Mouse (Mus musculus): ENCODE data around the gene Svs2.
A peak's percentile ranks its signal among the peaks of the same experiment; 100 is the strongest.
"Not testable (repeated sequence)": the region's sequence is repeated elsewhere in the genome, so short reads cannot be mapped to it uniquely, and the experiment has no call there.

Svs2 gene

DNA sequence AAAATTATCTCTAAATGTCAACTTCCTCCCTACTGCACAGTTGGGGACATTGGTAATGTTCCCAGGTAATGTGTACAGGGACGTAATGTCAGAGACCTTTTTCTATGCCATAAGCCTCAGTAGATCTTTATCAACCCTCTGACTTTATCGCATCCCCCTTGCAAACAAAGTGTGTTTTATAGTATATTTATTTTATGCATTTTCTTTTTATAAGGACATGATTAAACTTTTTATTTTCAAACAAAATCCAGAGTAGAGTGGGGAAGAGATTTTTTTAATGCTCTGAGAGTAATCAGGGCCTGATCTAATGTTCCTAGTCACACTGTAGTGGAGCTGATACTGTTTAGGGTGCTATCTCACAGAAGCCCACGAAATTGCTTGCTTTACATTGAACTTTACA is at the start of gene Svs2:
TSS of gene Svs2 (minus strand) at position 101 of the 400 bp plus-strand sequence.
- DNase-seq = no peak

DNA sequence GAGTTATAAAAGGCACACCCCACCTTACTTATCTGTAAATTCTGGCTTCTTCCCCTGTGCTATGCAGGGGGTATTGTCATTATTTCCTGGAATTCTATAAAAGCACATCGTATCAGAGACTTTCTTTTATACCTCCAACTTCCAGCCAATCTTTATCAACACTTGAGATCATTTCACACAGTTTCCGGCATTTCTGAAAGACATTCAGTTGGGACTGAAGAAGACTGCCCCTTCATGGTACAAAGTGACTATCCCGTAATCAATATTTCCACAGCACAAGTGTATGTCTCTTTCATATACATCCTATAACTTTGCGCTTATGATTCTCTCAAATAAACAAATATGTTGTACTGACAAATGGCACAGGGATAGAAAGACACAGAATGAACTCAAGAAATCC is 40.1 kb upstream of the Svs2 start, which contains the start of gene Svs4:
TSS of gene Svs4 (minus strand) at position 101 of the 400 bp plus-strand sequence.
- DNase-seq = no peak

DNA sequence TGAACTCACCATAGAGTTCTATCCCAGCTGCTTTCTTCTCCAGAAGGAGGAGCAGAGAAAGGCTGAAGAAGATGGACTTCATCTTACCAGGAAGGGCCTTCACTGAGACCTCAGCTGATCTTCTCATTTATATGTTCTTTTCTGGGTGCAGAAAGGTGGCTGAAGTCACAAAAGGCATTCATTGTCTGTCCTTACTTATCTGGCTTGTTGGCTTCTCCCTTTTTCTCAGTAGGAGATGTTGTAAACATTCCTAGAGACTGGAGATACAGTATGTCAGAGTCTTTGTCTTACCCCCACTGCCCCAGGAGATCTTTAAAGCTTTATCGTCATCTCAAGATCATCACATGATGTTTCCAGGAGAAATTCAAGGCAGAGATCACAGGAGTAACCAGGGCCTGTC is 18.3 kb upstream of the Svs2 start, which contains the start of gene Svs3b:
TSS of gene Svs3b (minus strand) at position 101 of the 400 bp plus-strand sequence.
- not testable (repeated sequence) for DNase-seq

DNA sequence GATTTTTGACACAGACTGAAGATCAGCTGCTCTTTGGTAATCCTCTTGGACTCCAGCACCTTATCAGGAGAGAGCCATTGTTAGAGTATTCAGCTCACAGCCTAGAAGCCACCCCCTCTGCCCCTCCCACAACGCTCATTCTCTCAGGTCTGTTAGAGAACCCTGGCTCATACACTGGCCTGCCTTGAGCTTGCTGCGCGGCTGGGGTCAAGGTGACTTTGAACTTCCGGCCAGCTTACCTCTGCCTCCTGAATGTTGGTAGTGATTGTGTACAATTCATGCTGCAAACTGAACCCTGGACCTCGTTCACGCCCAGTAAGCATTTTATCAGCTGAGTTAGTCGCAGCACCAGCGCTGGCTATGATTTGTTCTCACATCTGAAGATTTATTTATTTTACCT is 5.6 kb downstream of the Svs2 start:
- DNase-seq = no peak

DNA sequence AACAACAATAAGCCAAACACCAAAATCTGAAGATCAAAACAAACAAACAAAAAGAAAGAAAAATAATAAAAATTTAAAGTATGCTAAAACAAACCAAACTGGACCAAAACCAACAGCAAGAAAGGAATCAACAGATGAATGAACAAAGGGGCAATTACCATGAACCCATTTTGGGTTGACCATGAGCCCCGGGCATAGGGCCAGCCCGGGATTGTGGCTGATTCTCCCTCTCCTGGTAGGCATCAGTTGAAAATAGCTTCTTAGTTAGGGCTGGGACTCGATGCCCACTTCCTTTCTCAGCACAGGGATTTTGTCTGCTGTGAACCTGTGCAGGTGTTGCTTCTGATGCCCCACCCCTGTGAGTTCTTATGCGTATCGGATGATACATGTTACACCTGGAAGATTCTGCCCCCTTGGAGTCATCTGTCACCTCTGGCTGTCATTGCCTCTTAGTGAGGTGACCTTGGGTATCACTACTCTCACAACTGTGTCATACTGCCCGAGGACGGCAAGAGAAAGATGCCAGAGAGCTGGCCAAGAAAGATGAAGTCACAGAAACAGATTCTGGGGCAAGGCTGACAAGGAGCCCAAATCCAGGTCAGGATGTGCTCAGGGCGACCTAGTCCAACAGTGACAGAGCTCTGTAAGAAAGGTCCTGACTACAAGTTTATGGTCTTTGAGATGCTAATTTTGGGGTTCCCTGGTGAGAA is 9.8 kb downstream of the Svs2 start:
- no peak for DNase-seq

DNA sequence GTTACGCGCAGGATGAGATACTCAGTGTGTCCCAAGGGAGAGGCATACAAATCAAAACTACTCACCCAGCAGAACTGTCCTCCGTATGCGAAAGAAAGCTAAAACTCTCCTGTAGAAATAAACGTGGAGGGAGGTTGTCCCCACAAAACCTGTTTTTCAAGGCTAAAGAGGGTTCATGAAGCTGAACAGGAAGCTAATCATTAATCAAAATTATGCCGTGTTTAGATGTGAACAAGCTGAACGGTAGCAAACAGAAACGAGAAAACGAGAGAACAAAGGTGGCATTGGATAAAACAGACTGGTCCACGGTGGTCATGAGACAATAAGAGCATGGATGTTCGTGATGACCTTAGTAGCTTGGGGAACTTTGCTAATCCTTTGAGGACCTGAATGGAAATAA is 16.7 kb downstream of the Svs2 start, which contains the start of gene Wfdc15b:
TSS of gene Wfdc15b (minus strand) at position 139 of the 400 bp plus-strand sequence.
- DNase-seq = peak; percentile 30

DNA sequence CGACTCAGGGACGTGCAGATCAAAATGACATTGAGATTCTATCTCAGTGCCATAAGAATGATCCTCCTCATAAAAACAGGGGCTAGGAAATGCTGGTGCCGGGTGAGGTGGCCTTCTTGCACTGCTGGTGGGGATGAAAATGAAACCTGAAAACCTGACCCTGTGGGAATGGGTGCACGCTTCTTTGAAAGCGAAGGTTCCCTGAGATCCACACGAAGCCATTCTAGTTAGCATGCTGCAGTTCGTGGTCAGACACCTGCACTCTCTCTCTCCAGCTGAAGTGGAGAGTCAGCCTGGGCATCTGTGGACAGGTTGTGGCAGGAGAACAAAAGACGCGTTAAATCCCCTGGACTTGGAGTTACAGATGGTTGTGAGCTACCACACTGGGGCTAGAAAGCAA is 19.0 kb downstream of the Svs2 start:
- DNase-seq = no peak

DNA sequence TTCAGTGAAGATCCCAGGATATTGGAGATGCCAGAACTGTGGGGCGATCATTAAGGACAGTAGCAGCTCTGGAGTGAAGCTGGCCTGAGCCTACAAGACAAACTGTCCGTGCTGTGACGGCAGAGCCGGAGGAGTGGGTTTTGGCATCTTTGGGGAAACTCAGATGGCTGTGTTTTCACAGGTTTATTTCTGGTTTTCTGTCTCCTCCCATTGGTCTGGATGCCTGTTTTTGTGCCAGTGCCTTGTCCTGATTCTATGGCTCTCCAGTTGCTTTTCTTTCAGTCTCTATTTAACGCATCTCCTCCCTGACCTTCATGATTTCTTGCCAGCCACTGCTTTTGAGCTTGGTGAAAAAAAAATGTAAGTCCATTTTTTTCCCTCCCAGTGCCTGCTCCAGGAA is 25.6 kb downstream of the Svs2 start:
- DNase-seq = no peak

DNA sequence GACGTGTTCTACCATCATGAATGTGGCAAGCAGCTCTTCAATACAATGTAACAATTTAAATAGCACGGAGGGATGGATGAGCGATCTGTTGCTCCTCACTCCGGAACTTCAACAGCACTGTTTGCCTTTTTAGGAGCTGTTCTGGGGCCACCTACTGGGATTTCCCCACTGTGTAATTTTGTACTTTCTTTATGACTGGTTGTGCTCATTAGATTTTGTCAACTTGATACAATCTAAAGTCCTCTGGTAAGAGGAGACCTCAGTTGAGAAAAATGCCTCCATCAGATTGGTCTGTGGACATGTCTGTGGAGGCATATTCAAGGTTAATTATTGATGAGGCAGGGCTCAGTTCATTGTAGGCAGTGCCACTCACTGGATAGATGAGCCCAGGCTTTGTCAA is 27.4 kb downstream of the Svs2 start:
- no peak for DNase-seq

DNA sequence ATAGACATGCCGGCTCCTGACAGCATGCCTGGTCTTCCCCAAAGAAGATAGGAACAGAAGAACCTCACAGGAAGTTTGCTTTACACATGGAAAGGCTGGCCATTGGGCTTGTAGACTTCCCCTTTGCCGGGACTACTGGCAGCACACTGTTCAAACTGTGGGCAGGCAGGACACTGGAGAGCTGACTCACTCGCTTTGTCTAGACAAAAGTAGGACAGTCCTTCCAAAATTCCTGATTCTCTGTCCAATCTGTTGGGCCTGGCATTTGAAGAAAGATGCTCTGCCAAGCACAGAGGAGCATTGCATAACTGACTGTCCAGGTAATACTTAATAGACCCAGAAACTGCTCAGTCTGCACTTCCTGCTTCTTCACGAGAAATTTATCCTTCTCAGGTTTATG is 31.6 kb downstream of the Svs2 start:
- no peak for DNase-seq

DNA sequence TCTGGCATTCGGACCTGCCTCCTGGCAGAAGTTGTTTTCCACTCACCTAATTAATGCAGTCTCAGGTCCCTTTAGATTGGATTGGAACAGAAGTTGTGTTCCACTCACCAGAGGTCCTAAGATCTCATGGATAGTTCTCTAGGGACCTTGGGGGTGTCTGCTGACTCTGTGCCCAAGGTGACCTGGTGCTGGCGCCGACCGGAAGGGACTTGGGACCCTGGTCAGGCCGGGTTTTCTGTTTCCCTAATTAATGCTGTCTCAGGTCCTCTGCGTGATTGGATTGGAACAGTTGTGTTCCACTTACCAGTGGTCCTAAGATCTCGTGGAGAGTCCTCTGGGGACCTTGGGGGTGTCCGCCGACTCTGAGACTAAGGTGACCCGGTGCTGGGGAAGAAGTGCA is 32.3 kb downstream of the Svs2 start:
- peak; percentile 55 for DNase-seq

DNA sequence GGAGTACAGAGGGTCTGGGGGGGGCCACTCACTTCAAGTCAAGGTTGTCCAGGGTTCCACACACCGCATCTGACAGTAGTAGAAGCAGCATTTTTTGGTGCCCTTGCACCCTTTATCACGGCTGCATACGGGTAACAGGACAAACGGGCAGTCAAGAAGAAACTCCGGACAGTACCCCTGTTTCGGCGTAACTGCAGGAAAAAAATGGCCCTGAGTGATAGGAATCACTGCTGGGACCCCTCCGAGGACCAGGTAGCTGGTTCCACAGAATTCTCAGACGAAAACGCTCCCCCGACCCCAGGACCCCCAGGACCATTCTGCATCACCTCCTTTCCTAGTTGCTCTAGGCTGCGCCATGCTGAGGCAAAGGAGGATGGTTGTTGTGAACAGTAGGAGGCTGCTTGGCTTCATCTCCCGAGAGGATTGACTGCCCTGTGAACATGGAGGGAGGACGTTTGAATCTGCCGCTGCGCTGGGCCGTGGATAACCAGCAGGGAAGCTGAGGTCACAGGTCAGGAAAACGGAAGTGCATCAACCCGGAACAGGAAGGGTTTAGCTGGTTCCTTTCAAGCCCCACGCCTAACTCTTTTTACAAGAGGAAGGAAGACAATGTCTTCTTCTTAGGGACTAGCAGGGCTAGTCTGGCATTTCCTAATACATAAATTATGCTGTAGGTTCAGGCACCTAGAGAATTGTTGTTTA is 38.5 kb downstream of the Svs2 start, which contains the start of gene Wfdc15a:
TSS of gene Wfdc15a (minus strand) at position 505 of the 702 bp plus-strand sequence.
- DNase-seq = no peak

DNA sequence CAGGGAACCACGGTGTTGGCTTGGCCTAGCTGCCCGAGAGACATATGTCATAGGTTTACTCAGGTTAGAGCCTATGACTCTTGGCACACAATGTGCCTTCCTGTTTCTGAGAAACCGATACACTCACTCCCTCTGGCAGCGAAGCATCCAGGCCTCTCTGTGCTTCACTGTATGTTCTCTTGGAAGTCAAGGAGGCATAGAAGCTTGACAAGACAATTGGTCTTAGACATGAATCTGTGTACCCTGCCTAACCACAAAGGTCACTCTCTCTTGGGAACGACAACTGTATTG is 41.6 kb downstream of the Svs2 start:
- no peak for DNase-seq

DNA sequence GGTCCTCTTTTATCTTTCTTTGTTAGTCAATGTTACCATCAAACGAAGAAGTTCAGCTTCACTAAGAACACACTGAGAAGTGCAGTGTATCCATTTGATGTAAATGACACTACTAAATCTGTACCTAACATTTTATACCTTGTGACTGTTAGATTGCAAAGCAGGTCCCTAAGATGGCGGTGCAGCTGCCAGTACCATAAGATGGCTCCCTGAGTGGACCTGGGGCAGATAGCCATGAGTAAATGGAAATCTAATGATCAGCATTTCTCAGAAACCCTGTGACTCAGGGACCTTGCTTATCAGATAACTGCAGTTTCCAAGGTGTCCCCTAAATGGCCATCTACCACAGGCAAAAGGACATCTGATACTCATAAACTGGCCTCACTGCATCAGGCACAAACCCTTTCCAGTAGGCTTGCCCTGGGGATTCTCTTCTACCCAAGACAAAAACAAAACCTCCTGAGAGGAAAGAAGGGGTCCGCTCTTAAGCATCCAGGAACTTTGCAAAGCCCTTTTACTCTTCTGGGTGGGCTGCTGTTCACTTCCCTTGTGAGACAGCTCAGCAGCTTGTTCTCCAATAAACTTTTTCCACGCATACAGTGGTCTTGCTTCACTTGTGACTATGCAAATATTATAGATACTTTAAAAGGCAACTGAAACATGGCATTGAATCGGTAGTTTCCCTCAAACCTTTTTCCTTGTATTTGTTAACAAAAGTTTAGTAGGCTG is 42.1 kb downstream of the Svs2 start:
- DNase-seq = no peak

DNA sequence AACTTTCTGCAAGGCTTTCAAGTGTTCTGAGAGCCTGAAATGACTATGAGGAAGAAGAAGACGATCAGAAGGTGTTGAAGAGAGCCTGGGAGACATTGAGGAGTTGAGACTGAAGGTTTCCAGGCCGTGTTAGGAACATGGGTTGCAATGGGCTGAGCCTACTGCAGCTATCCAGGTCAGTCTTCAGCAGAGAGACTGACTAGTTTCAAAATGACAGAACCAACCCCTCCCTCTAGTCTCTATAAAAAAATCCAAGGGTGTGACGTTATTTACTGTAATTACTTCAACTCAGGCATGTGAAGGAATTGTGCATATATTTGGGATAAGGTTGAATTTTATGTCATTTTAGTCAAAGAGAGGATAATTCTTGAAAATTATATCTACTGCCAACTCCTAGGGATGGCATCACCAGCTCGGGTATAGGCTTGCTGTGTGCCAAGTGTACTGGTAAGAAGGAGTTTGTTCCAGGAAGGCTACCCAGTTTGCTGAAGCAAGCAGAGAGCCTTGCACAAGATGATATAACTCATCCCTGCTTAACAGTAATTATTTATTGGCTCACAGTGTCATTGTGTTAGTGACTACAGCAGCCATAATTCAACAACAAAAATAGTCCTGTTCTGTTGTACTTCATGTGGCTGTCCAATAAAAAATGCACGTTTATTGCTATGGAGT is 43.2 kb downstream of the Svs2 start:
- DNase-seq = no peak

DNA sequence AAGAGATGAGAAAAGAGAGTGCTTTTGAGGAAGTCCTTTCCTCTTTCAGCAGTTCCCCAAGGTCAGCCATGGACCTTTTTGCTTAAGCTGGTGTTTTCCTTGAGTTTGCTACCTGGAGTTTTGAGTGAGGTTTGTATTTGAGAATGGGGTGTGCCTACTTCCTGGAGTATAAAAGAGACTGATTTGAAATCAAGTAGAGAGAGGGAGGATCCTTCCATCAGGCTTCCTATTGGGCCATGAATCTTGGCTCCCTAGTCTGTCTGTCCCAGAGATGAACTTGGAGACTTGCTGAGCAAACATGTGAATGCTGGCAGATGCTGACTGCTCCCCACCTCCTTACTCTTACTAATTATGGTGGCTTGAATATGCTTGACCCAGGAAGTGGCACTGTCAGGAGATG is 46.0 kb downstream of the Svs2 start:
- no peak for DNase-seq

DNA sequence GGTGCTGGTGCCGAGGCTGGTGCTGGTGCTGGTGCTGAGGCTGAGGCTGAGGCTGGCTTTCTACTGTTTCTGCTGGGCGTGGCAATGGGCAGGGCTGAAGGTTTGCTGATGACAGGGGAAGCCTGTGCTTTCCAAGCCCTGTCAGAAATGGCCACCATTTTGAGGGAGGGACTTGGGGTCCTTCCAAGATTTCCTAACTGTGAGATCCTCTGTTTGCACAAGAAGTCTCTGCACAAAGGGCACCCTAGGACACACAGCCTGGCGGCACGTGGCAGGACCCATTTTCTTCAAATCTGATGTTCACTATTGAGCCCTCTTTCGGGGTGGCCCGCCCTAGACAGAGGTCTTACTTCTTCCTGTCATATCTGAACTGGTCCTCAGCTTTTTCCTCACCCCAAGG is 47.7 kb downstream of the Svs2 start, which contains the start of gene Wfdc12:
TSS of gene Wfdc12 (minus strand) at position 33 of the 400 bp plus-strand sequence.
- DNase-seq = no peak

DNA sequence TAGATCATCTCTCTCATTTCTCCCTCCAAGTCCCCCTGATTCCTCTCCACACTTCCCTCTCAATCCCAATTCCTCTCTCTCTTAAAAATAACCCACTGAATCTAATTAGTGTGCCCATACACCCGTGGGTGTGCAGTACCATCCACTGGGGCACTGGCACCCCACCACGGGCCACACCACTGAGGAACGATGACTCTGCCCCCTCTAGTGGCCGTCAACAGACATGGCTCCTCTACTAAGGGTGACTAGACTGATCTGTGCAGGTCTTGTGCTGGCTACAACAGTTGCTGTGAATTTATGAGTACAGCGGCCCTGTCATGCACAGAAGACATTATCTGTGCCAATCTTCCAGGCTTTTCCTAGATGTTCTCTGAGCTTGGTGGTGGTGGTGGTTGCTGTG is 49.5 kb downstream of the Svs2 start:
- no peak for DNase-seq
